Mouse (Mus musculus) ovary, postnatal 10 days (tissue): ENCODE results near the gene Phf14.

Experiments used
- DNase-seq: peaks from one replicate; pipeline ENCODE4 v3.0.0; 2022; ENCODE audit warnings: low spot score

Phf14 gene

GRCm38 (mm10) chr6:12020738-12021137 lies 113.1 kb downstream of the Phf14 start:
- no peak for DNase-seq

GRCm38 (mm10) chr6:12021480-12021879 lies 113.9 kb downstream of the Phf14 start:
- no peak for DNase-seq

- no peak for DNase-seq
Measured at GRCm38 (mm10) chr6:12023395-12023794, 115.8 kb downstream of the Phf14 start.

GRCm38 (mm10) chr6:12026804-12027537 lies 119.4 kb downstream of the Phf14 start:
- no peak for DNase-seq

- DNase-seq: no peak
Measured at GRCm38 (mm10) chr6:12034561-12034960, 127.0 kb downstream of the Phf14 start.

- no peak for DNase-seq
Measured at GRCm38 (mm10) chr6:12038268-12038667, 130.7 kb downstream of the Phf14 start.

- no peak for DNase-seq
Measured at GRCm38 (mm10) chr6:12052884-12053283, 145.3 kb downstream of the Phf14 start.

GRCm38 (mm10) chr6:12054149-12054548 lies 146.5 kb downstream of the Phf14 start:
- DNase-seq: no peak

- no peak for DNase-seq
Measured at GRCm38 (mm10) chr6:12058717-12059116, 151.1 kb downstream of the Phf14 start.

- no peak for DNase-seq
Measured at GRCm38 (mm10) chr6:12059971-12060370, 152.4 kb downstream of the Phf14 start.

- DNase-seq: no peak
Measured at GRCm38 (mm10) chr6:12060452-12061140, 153.0 kb downstream of the Phf14 start.

GRCm38 (mm10) chr6:12067956-12068355 lies 160.3 kb downstream of the Phf14 start:
- DNase-seq: no peak

- no peak for DNase-seq
Measured at GRCm38 (mm10) chr6:12069357-12069756, 161.7 kb downstream of the Phf14 start.

GRCm38 (mm10) chr6:12074599-12074998 lies 167.0 kb downstream of the Phf14 start:
- DNase-seq: no peak

- no peak for DNase-seq
Measured at GRCm38 (mm10) chr6:12077338-12077737, 169.7 kb downstream of the Phf14 start.

GRCm38 (mm10) chr6:12077880-12078618 lies 170.4 kb downstream of the Phf14 start:
- no peak for DNase-seq

- DNase-seq: no peak
Measured at GRCm38 (mm10) chr6:12079260-12079659, 171.7 kb downstream of the Phf14 start.

GRCm38 (mm10) chr6:12080423-12080822 lies 172.8 kb downstream of the Phf14 start:
- no peak for DNase-seq

- DNase-seq: no peak
Measured at GRCm38 (mm10) chr6:12081722-12082121, 174.1 kb downstream of the Phf14 start.

- no peak for DNase-seq
Measured at GRCm38 (mm10) chr6:12082125-12082524, 174.5 kb downstream of the Phf14 start.

GRCm38 (mm10) chr6:12082531-12083216 lies 175.1 kb downstream of the Phf14 start:
- DNase-seq: no peak

- DNase-seq: no peak
Measured at GRCm38 (mm10) chr6:12084721-12085120, 177.1 kb downstream of the Phf14 start.
